Mouse (Mus musculus) hindbrain, embryonic 16.5 days (tissue): ENCODE results near the gene 1700067K01Rik. TPM values are rescaled to one million over a fixed set of nuclear protein-coding genes. Genes with fewer than 3 reads are reported as not detected.
"Not testable (repeated sequence)": the region's sequence is repeated elsewhere in the genome, so short reads cannot be mapped to it uniquely, and the experiment has no call there.

Experiments used
- ATAC-seq: fragments of 200-750 bp; cut with Nextera tagmentation; 2 replicates; pipeline ENCODE4 v1.8.0; 2017; ENCODE audit warnings: moderate TSS enrichment, moderate library complexity
- H3K27ac ChIP-seq: fragments of 300-500 bp; sonication (generic); 2 replicates; pipeline ENCODE4 v1.5.1; 2014; ENCODE audit warnings: low read depth, mild to moderate bottlenecking, control low read depth, low read length, moderate library complexity
- H3K27me3 ChIP-seq: fragments of 300-500 bp; sonication (generic); replicated peaks from 2 replicates; pipeline ENCODE4 v1.6.1; 2014; ENCODE audit warnings: low read length; ENCODE audit not compliant: control insufficient read depth, insufficient read depth
- H3K36me3 ChIP-seq: fragments of 300-500 bp; sonication (generic); 2 replicates; pipeline ENCODE4 v1.6.1; 2014; ENCODE audit warnings: mild to moderate bottlenecking, low read length, moderate library complexity, mixed read lengths; ENCODE audit not compliant: control insufficient read depth, insufficient read depth
- H3K4me1 ChIP-seq: fragments of 300-500 bp; sonication (generic); 2 replicates; pipeline ENCODE4 v1.6.1; 2014; ENCODE audit warnings: low read depth, low read length; ENCODE audit not compliant: control insufficient read depth, insufficient read depth
- H3K4me2 ChIP-seq: fragments of 300-500 bp; sonication (generic); 2 replicates; pipeline ENCODE4 v1.6.1; 2014; ENCODE audit warnings: mild to moderate bottlenecking, low read length, control low read depth, moderate library complexity
- H3K4me3 ChIP-seq: fragments of 300-500 bp; sonication (generic); 2 replicates; pipeline ENCODE4 v1.5.1; 2014; ENCODE audit warnings: mild to moderate bottlenecking, low read length, control low read depth, moderate library complexity
- H3K9ac ChIP-seq: fragments of 300-500 bp; sonication (generic); 2 replicates; pipeline ENCODE4 v1.6.1; 2014; ENCODE audit warnings: low read depth, mild to moderate bottlenecking, control low read depth, low read length, moderate library complexity
- H3K9me3 ChIP-seq: fragments of 300-500 bp; sonication (generic); 2 replicates; pipeline ENCODE4 v1.6.1; 2014; ENCODE audit warnings: mild to moderate bottlenecking, low read length, moderate library complexity; ENCODE audit not compliant: control insufficient read depth
- WGBS: fragments of 180-500 bp; shearing (Covaris S2); extraction: QIAGEN DNeasy Blood & Tissue Kit; methylation state at CpG from one replicate; pipeline ENCODE4 v1.1.7; 2014; 5-methylcytosine and 5-hydroxymethylcytosine counted together
- polyA plus RNA-seq: library from polyadenylated mRNA; unstranded; fragments of >200 nt; fragmentation: Nextera tagmentation; extraction: Ambion mirVana; gene quantifications from 2 replicates; pipeline ENCODE4 v1.2.1, GENCODE M21; 2015

Gene 1700067K01Rik
- polyA plus RNA-seq, 1 experiment from 2014 or later, result 0.90 TPM

- H3K9me3 ChIP-seq, result no peaks in the 10 kb centered on the region
- H3K27ac ChIP-seq, result no peak overlapping the region
- peaks cover 17% of the 10 kb centered on the region for H3K4me1 ChIP-seq
- no peak for ATAC-seq
- peaks cover 27% of the 10 kb centered on the region for H3K36me3 ChIP-seq
- H3K27me3 ChIP-seq, result no peaks in the 10 kb centered on the region
- H3K4me3 ChIP-seq, result no peak overlapping the region
- no peak overlapping the region for H3K9ac ChIP-seq
- 78% methylated on average over 1 of the region's 1 CpGs for WGBS
- H3K4me2 ChIP-seq, result no peak overlapping the region
These were observed 21.1 kb upstream of the 1700067K01Rik start for GRCm38 (mm10) chr8:83980250-83980649.

DNA sequence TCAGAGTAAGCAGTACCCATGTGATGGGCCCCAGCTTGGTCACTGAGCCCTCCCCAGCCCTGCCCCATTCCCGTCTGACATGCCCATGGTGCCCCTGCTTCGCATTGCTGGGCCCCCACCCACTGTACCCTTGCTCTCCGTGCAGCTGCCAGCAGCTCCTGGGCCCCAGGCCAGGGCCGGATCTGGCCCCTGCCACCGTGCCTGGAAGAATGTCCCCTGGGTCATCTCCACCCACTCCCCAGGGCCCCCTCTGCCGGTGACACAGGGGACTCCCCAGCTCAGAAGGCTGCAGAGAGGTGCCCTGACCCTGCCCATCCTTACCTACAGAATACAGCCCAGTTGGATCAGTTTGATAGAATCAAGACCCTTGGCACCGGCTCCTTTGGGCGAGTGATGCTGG is 20.5 kb upstream of the 1700067K01Rik start:
- Histone ChIP-seq H3K27ac (no peak overlapping the region), H3K27me3 (no peaks in the 10 kb centered on the region)
- no peak for ATAC-seq

DNA sequence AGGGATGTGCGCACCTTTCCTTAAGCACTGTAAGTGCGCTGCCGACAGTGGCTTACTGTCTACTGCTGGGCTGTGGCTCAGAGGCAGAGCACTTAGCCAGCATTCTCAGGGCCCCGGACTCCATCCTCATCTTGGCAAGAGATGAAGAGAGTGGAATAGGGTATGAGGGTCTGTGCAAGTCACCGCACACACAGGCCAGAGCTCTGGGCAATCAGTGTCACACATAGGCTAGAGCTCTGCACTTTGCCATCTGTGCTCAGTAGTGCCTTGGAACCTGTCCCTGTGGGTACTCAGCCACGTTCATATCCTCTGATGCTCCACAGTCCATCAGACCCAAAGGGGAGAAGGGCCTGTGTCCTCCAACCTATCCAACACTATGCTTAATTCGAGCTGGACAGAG is 19.8 kb upstream of the 1700067K01Rik start:
- Histone ChIP-seq H3K27ac (no peak overlapping the region), H3K4me2 (no peak overlapping the region), H3K27me3 (no peaks in the 10 kb centered on the region), H3K4me3 (no peak overlapping the region), H3K4me1 (peaks cover 17% of the 10 kb centered on the region), H3K9me3 (no peaks in the 10 kb centered on the region), H3K9ac (no peak overlapping the region), H3K36me3 (peaks cover 35% of the 10 kb centered on the region)
- 93% methylated on average over 7 of the region's 7 CpGs for WGBS
- ATAC-seq, result no peak

More for the DNA sequence above, 20.5 kb upstream of the 1700067K01Rik start:
- WGBS, result 75% methylated on average over 8 of the region's 8 CpGs
- H3K4me3 ChIP-seq, result no peak overlapping the region
- no peak overlapping the region for H3K9ac ChIP-seq
- peaks cover 29% of the 10 kb centered on the region for H3K36me3 ChIP-seq
- H3K9me3 ChIP-seq, result no peaks in the 10 kb centered on the region
- peaks cover 17% of the 10 kb centered on the region for H3K4me1 ChIP-seq
- H3K4me2 ChIP-seq, result no peak overlapping the region

DNA sequence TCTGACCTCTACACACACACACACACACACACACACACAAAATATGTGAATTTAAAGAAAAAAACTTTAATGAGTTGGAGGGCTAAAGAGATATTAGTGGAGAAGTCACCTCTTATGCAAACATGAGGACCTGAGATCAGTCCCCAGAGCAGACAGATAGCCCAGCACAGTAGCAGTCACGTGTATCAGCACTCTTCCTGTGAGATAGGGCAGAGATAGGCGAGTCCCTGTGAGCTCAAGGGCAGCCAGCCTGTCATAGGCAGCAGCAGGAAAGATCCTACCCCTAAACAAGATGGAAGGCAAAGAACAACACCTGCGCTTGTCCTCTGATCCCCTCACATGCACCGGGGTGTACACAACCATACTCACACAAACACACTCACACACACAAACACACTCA is 18.9 kb upstream of the 1700067K01Rik start:
- whole genome bisulfite sequencing, result 88% methylated on average over 4 of the region's 4 CpGs

DNA sequence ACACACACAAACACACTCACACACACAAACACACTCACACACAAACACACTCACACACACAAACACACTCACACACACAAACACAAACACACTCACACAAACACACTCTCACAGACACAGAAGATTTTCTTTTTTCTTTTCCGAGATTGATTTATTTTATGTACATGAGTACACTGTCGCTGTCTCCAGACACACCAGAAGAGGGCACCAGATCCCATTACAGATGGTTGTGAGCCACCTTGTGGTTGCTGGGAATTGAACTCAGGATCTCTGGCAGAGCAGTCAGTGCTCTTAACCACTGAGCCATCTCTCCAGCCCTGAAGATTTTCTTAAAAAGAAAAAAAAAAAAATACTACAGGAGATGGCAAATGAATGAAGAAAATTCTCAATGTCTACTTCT is 18.1 kb upstream of the 1700067K01Rik start:
- not testable (repeated sequence) for H3K9me3 ChIP-seq, H3K27me3 ChIP-seq, H3K27ac ChIP-seq, H3K9ac ChIP-seq, ATAC-seq, H3K4me1 ChIP-seq, H3K4me2 ChIP-seq, H3K4me3 ChIP-seq
- 98% methylated on average over 2 of the region's 2 CpGs for WGBS
- H3K36me3 ChIP-seq, result peaks cover 46% of the 10 kb centered on the region

More for the DNA sequence above, 18.9 kb upstream of the 1700067K01Rik start:
- no peak overlapping the region for H3K27ac ChIP-seq
- H3K36me3 ChIP-seq, result peaks cover 42% of the 10 kb centered on the region
- H3K9ac ChIP-seq, result no peak overlapping the region
- H3K9me3 ChIP-seq, result no peaks in the 10 kb centered on the region
- H3K4me1 ChIP-seq, result peaks cover 8% of the 10 kb centered on the region
- no peak overlapping the region for H3K4me2 ChIP-seq
- H3K4me3 ChIP-seq, result no peak overlapping the region
- ATAC-seq, result no peak
- no peaks in the 10 kb centered on the region for H3K27me3 ChIP-seq

DNA sequence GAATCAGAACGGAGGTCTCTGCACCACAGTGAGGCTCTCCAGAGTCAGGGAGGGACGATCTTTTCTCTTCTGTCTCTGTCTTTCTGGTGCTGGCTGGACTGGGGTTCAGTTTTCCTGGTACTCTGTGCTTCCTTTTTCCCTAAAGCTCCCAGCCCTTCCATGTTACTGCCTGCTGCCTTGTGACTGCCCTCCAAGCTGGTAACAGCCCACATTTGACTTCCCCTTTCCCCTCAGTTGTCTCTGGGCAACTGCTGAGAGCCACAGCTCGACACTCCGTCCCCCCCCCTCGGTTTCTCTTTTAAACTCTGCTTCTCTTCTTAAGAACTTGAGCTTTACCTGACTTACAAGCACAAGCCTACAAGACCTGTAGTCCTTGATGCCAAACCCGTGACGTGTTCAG is 12.1 kb upstream of the 1700067K01Rik start:
- Histone ChIP-seq H3K4me1 (no peaks in the 10 kb centered on the region), H3K4me2 (no peak overlapping the region), H3K4me3 (no peak overlapping the region), H3K36me3 (peaks cover 59% of the 10 kb centered on the region), H3K9ac (no peak overlapping the region), H3K9me3 (no peaks in the 10 kb centered on the region), H3K27ac (no peak overlapping the region), H3K27me3 (no peaks in the 10 kb centered on the region)
- ATAC-seq, result no peak
- 89% methylated on average over 7 of the region's 7 CpGs for WGBS

DNA sequence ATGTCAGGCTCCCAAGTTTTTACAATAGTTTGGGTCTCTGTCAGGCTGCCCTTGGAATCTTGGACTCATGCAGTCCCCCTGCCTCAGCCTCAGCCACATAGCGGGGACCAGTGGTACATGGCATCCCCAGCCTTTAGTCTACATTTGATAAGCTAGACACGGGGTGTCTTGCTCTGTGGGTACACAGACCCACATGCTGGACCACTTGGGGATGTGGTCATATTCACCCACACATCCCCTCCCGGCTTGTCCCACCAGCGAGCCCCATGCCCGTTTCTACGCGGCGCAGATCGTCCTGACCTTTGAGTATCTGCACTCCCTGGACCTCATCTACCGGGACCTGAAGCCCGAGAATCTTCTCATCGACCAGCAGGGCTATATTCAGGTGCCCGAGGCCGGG is 11.1 kb upstream of the 1700067K01Rik start:
- Histone ChIP-seq H3K4me3 (no peak overlapping the region), H3K4me1 (no peaks in the 10 kb centered on the region), H3K36me3 (peaks cover 56% of the 10 kb centered on the region), H3K9me3 (no peaks in the 10 kb centered on the region), H3K9ac (no peak overlapping the region), H3K27me3 (no peaks in the 10 kb centered on the region), H3K27ac (no peak overlapping the region), H3K4me2 (no peak overlapping the region)
- WGBS, result 96% methylated on average over 14 of the region's 14 CpGs
- ATAC-seq, result 0 out of 2 replicates have a peak, but pooled peaks have one; percentile 3

- H3K27me3 ChIP-seq, result no peaks in the 10 kb centered on the region
- H3K4me3 ChIP-seq, result no peak overlapping the region
- H3K36me3 ChIP-seq, result peaks cover 40% of the 10 kb centered on the region
- H3K4me1 ChIP-seq, result peaks cover 4% of the 10 kb centered on the region; the same call in 1 of the 2 replicates
- 88% methylated on average over 2 of the region's 2 CpGs for WGBS
- H3K27ac ChIP-seq, result no peak overlapping the region
- H3K9me3 ChIP-seq, result no peaks in the 10 kb centered on the region
- H3K9ac ChIP-seq, result no peak overlapping the region
- H3K4me2 ChIP-seq, result no peak overlapping the region
- ATAC-seq, result no peak
These were observed 8.8 kb upstream of the 1700067K01Rik start for GRCm38 (mm10) chr8:83992488-83992887.

DNA sequence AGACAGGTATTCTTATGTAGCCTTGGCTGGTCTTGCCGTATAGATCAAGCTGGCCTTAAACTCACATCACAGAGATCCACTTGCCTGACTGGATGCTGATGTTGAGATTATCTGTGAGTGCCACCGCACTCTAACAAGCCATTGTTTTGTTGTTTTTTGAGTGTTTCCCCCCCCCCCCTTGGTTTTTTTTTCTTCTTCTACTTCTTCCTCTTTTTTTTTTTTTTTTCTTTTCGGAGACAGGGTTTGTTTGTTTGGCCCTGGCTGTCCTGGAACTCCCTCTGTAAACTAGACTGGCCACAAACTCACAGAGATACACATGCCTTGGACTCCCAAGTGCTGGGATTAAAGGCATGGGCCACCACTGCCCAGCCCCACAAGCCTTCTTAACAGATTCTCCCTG is 7.3 kb upstream of the 1700067K01Rik start:
- Histone ChIP-seq H3K36me3 (peaks cover 29% of the 10 kb centered on the region), H3K27ac (no peak overlapping the region), H3K4me1 (peaks cover 8% of the 10 kb centered on the region), H3K9me3 (no peaks in the 10 kb centered on the region), H3K4me3 (no peak overlapping the region), H3K4me2 (no peak overlapping the region), H3K9ac (no peak overlapping the region), H3K27me3 (no peaks in the 10 kb centered on the region)
- WGBS, result 83% methylated on average over 3 of the region's 3 CpGs
- no peak for ATAC-seq

GRCm38 (mm10) chr8:83995973-83996372 is 5.3 kb upstream of the 1700067K01Rik start:
- Histone ChIP-seq H3K4me1 (peaks cover 15% of the 10 kb centered on the region), H3K9me3 (no peaks in the 10 kb centered on the region), H3K9ac (no peak overlapping the region), H3K27me3 (no peaks in the 10 kb centered on the region; the same call in 1 of the 2 replicates), H3K4me3 (peak overlapping the region; percentile 82; the same call in 1 of the 2 replicates), H3K36me3 (peaks cover 12% of the 10 kb centered on the region; the same call in 1 of the 2 replicates), H3K4me2 (peak overlapping the region; percentile 87), H3K27ac (no peak overlapping the region)
- ATAC-seq, result peak; percentile 13; the same call in 1 of the 2 replicates
- WGBS, result 10% methylated on average over 12 of the region's 12 CpGs
